Mouse (Mus musculus): ENCODE results near the gene Smarca4.

The Smarca4 gene

DNA sequence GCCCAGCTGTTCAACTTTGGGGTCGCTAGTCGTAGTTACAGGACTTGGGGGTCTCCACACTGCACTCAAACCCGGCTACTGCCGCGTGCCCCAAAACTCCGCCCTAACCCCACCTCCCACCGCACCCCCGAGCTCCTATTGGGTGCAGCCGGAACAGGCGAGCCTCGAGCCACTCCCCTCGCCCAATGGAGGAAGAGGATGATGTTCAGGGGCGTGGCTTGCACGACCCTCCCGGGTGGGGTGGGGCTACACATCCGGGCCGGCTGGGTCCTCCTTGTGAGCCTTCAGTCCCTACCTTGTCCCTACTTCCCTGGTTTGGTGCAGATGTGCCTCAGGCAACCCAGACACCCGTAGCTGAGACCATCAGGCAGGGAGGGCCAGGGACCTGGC lies 108.2 kb downstream of the Smarca4 start:
- peak; percentile 86 for DNase-seq

DNA sequence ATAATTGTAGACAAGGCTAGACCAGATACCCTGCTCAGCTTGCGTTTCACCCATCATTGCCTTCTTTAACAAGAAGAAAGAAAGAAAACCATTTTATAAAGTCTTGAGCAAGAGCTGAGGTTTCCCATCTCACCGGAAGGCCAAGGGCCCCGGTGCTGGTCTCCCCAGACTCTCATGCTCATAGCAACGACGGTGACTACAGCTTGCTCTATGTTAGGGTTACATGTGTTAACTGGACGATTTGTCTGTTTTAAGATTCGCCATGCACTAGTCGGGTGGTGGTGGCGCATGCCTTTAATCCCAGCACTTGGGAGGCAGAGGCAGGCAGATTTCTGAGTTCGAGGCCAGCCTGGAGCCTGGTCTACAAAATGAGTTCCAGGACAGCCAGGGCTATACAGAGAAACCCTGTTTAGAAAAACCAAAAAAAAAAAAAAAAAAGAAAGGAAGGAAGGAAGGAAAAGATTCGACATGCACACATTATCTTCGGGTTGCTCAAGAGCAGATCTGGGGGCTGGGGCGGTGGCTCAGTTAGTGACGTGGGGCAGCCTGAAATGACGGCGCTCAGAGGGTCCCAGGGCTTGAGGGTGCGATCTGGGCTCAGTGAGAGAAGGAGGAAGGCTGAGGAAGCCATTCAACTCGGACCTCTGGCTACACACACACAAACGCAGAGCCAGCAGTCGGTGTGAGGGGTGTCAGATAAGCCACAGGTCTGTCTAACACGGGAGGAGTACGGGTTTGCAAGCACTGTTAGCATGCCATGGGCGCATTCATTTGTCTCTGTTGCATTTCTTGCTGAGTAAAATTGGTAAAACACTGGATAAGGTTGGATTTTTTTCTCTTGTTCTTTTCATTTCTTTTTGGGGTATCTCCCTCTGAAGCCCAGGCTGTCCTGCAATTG lies 109.5 kb downstream of the Smarca4 start:
- no peak for DNase-seq

DNA sequence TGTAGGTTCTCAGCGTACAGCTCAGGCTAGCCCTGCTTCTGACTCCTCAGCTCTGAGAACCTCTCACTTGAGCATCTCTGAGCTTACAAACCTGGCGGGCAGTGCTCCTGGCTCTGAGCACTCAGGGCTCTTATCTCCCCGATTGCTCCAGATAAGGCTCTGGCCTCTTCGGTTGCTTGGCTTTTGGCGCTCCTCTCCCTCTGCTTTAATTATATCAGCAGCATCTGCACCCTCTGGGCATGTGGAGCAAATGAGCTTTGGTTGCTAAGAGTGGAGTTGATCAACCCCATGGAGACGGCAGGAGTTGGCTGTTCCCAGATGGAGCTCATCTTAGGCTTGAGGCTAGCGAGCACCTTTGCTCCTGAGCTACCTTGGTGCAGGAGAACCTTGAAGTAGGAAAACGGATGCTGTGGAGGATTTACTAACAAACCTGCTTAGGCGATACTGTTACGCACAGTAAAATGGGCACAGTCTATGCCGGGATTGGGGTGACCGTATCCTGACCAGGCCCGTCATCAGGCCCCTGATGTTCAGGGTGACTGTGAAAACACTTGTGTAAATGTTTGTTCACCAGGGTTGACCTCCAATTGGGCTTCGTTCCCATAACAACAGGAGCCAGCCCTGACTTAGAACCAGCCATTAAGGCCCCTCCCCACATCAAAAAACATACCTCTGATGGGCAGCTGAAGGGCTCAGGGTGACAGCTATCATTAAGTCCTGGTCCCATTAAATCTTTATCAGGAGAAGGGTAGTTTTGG lies 110.4 kb downstream of the Smarca4 start:
- no peak for DNase-seq

DNA sequence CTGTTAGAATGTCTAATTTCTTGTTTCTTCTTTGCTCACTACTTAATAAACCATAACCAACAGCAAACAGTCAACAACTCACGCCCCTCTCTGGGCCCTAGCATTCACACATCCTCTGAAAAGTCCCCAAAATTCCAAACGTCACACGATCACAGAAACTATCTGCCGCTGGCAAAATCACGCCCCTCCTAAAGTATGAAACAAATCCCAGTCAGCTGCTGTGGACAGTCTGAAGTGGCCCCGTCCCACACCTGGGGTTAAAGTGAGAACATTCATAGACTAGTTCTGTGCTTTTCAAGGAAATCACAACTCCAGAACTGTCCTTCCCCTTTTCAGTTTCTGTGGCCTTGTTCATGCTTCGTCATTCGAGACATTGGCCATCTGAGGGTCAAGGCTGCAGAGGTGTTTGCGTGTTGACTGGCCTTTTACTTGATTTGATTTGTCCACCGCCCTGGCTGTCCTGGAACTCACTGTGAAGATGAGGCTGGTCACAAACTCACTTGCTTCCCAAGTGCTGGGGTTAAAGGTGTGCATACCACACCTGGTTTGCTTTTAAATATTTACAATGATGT lies 112.4 kb downstream of the Smarca4 start:
- no peak for DNase-seq

DNA sequence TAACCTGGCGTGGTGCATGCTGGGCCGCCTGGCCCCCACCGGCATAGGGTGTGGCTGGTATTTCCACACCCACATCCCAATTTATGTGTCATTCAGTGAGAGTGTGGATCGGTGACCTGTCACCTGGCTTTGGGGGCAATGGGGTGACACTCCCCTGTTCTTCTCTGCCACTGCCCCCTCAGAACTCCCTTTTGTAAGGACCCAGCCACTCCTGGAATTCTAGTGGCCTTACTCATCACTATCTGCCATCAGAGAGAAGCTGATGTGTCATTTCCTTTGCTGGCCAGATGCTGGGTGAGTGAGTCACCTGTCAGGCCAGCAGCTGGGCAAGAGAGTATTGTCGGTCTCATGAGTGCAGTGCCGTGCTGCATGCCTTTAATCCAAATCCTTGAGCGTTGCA lies 113.3 kb downstream of the Smarca4 start:
- no peak for DNase-seq

DNA sequence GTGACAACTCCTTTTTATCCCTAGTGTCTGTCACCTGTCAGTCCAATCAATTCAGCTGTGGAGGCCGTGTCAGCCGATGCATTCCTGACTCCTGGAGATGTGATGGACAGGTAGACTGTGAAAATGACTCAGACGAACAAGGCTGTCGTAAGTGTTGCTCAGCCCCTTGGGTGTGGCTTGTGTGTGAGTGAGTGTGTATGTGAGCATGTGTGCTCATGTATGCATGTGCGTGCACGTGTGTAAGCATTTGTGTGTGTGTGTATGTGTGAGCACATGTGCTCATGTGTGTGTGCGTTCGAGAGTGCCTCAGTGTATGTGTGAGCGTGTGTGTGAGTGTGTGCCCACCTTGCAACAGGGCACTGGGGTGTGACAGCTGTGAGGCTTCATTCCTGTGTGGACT lies 116.3 kb downstream of the Smarca4 start:
- DNase-seq, result no peak

DNA sequence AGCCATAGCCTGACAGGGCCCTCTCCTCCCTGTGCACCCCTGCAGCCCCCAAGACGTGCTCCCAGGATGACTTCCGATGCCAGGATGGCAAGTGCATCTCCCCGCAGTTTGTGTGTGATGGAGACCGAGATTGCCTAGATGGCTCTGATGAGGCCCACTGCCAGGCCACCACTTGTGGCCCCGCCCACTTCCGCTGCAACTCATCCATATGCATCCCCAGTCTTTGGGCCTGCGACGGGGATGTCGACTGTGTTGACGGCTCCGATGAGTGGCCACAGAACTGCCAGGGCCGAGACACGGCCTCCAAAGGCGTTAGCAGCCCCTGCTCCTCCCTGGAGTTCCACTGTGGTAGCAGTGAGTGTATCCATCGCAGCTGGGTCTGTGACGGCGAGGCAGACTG lies 117.5 kb downstream of the Smarca4 start:
- no peak for DNase-seq

DNA sequence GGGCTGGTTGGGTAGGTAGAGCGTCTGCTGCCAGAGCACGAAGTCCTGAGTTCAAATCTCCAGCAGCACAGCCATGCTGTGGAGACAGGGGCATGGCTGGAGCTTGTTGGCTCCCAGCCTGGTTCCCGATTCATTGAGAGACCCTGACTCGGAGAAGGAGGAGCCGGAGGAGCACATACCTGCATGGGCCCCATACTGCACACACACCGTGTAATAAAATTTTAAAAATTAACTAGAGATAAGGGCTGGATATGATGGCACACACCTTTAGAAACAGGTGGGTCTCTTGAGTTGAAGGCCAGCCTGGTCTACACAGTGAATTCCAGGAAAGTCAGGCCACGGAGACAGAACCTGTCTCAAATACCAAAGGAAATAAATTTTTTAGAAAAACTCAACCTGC lies 118.0 kb downstream of the Smarca4 start:
- DNase-seq, result no peak

DNA sequence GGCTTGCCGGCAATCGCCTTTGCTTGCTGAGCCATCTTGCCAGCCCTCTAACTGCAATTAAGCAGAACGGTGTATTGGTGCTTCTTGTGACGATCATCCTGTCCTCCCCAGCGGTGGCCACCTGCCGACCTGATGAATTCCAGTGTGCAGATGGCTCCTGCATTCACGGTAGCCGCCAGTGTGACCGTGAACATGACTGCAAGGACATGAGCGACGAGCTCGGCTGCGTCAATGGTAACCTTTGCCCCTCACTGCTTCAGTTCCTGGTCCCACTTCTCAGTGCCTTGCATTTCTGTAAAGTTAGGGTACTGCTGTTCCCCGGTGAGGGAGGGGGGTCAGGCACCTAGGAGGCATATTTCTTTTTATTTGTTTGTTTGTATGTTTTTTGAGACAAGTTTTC lies 119.2 kb downstream of the Smarca4 start:
- DNase-seq, result no peak

DNA sequence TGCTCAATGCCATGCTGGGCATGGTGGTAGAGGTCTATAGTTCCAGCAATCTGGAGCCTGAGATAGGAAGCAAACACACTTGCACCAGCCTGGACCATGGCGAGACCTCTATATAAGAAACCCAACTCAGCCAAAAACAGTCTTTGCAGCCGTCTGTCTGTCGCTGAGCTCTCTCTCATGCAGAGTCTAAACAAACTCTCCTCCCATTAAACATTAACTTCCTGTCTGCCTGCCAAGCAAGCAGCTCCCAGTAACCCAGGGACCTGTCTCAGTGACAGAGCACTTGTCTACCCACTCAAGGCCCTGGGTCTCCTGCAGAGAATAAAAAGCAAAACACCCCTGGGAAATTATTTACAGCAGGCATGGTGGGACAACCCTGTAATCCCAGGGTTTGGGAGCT lies 120.6 kb downstream of the Smarca4 start:
- DNase-seq, result no peak

DNA sequence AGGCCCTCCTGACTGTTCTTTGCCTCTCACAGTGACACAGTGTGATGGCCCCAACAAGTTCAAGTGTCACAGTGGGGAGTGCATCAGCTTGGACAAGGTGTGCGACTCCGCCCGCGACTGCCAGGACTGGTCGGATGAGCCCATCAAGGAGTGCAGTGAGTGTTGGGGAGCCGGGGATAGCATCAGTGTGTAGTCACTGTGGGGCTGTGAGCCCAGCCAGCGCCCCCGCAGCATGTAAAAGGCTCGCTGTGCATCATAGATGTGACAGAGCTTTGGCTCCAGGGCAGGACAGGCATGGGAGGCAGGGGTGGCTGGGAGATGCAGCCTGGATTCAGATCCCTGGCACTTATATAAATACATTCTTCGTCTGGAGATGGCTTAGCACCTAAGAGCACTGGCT lies 121.2 kb downstream of the Smarca4 start:
- no peak for DNase-seq

DNA sequence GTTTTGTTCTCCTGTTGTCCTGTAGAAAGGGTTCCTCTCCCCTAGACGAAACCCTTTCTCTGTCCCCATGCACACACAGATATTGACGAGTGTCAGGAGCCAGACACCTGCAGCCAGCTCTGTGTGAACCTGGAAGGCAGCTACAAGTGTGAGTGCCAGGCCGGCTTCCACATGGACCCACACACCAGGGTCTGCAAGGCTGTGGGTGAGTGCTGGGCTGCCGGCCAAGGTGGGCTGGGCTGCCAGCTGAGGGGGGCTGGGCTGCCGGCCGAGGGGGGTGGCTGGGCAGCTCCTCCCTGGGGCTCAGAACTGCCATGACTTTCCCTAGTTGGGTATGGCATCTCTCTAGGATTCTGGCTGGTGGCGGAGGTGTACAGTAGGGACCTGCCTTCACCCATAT lies 122.8 kb downstream of the Smarca4 start:
- DNase-seq, result no peak

DNA sequence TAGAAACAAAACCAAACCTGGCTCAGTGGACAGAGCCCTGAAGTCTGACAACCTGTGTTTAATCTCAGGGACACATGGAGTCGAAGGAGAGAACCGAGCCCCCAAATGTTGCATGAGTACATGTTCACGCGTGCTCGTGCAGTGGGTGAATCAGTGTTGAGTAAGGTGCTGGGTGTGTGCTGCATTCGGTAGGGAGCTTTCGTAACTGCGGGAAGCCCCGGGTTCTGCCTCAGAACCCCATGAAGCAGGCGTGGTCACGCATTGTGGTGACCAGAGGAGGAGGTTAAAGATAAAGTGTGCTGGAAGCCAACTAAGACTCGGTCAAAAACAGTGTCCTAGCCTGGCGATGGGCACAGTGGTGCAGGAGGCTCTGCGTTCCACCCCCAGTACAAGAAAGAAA lies 124.5 kb downstream of the Smarca4 start:
- no peak for DNase-seq

DNA sequence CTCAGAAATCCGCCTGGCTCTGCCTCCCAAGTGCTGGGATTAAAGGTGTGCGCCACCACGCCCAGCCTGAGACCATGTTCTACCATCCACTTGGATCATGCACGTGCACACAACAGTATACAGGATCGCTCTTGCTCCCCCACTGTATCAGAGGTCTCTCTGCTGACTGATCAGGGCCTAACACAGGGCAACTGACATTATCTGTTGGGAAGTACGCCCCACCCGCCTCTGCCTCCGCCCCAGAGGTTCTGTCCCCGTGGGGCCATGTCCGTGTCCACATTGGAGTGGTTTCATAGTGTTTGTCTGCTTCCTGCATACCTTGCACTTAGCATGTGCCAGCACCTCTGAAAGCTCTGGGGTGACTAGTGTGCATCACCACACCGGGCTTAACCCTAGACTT lies 125.5 kb downstream of the Smarca4 start:
- no peak for DNase-seq

DNA sequence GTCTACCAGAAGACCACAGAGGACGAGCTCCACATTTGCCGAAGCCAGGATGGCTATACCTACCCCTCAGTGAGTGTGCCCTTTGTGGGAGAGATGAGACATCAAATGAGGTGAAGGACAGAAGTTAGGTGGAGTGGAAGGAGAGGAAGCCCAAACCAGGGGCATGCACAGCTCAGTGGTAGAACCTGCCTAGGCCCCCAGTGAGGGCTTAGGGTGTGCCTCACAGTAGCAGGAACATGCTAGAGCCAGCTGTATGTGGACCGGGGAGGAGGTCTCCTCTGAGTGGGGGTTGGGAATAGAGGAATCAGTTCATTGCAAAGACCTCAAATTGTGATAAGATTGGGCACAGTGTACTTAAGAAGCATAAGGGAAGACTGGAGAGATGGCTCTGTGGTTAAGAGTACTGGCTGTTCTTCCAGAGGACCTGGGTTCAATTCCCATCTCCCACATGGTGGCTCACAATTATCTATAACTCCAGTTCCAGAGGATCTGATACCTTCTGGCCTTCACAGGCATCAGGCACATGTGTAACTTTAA lies 131.3 kb downstream of the Smarca4 start:
- no peak for DNase-seq

DNA sequence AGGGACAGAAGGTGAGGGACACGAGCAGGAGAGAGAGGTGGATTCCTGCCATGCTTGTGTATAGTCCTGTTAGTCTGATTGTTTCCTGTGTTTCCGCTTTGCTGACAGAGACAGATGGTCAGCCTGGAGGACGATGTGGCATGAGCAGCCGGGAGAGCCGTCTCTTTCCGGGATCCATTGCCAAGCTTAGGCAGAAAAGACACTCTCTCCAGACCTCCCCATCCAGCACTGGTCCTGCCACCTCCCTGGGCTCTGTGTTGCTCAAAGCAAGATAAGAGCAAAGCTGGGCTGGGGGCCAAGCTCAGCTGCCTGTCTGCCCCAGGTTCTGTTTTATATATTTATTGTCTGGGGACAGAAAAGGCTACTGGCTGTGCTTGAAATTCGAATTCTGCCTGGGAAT lies 132.1 kb downstream of the Smarca4 start:
- DNase-seq, result peak; percentile 92

DNA sequence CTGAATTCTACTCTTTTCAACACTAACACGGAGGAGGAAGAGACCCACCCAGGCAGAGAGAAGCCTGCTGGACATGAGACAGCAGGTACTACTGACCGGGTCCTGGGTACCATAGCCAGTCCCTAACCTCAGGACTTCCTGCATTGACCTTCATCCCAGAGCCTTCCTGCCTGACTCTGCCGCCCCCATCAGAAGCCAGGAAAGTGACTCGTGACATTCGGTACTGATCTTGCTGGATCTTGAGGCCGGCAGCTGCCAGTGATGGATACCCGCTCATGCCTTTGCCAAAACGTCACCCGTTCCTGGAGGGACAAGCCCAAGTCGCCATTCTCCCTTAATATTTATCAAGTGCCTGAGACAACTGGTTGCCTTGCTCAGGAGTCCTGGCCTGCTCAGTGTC lies 132.5 kb downstream of the Smarca4 start:
- peak; percentile 54 for DNase-seq

DNA sequence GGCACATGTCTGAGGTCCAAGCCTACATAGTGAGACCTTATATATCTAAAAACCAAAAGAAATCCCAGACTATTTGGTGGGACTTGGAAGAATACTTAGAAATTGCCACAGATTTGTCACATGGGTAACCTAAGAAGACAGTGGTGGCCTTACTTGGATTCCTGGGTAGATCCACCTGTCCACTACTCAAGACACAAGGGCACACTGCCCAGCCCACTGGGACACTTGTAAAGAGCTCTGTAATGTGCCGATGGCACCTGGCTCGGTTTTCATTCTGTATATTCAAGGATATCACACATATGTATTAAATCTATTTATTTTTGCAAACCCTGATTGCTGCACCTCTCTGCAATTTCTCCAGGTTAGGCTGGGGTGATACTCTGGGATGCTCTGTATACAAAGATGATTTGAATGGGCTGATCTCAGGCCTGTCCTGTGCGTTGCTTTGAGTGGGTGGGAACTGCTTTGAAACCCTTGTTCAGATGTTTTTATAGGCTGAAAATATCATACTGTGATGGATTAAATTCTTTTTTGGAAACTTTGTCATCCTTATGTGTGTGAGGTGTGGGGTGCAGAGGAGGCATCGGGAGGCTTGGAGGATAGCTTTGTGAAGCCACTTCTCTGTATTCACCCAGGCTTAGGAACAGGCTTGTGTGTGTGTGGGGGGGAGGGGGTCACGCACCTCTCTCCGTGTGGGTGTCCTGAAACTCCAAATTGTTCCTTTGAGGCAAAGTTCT lies 133.6 kb downstream of the Smarca4 start:
- no peak for DNase-seq

DNA sequence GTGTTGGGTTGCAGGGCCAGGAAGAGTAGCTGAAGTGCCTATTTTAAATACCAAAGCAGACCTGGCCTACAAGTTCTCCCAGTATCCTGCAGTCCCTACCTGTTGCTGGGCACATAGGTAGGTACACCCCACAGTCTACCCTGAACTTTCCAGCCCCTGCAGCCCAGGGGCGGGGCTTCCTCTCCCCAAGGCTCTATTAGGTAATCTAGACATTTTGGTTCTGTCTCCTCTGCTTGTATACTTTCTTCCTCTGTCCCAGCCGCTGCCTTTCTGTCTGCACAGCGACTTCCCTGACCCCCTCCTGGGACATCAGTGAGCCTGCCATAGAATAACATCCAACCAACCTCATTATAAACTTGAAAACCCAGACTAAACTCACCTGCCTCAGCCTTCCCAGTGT lies 134.4 kb downstream of the Smarca4 start:
- DNase-seq, result no peak

DNA sequence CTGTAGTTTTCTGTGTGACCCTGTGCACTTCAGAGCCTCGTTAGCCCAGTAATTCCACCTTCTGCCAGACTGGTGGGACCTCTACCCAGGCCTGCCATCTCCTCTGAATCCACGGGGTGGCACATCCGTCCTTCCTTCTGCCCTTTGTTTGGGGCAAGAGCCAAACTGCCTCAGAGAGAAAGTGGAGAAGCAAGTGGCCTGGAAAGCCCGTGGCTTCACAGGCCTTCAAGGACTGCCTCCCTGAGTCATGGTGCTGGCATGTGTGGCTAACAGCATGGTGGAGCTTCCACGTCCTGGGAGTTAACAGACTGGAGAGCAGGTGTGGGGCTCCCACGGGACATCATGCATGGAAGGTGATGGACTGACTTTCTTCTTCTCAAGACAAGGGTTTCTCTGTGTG lies 135.4 kb downstream of the Smarca4 start:
- DNase-seq, result peak; percentile 45

DNA sequence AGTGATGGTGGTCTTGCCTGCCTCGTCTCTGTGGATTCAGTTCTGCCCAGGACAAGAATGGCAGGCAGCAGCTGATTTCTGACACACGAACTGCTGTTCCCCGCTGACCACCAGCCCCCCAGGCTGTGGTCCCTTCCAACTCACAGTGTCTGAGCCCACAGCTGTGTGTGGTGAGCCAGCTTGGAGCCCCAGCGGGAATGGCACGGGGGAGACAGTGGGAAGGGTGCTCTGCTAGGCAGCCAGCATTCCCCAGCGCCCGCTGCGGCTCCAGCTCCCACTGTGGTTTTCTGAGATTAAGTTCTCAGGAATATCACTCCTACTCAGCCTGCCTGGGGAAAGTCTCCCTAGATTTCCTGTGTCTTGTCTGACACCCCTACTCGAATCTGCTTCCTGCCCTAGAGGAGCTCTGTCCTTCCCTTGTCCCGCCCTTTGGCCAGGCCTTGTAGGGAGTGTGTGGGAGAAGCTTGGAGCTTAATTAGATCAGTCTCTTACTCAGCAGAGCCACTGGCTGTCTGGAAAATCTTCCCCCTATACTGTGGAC lies 136.4 kb downstream of the Smarca4 start:
- no peak for DNase-seq

All from cerebellum, adult 8-10 months (tissue).